Mouse (Mus musculus) gastrocnemius, adult 18-20 months (tissue): ENCODE data around the gene Lexm. TPM values are rescaled to one million over a fixed set of nuclear protein-coding genes. Genes with fewer than 3 reads are reported as not detected.

ENCODE experiments used
- DNase-seq: peaks from one replicate; pipeline ENCODE4 v3.0.0; 2021; ENCODE audit warnings: low spot score
- total RNA-seq, 2 experiments: library from RNA; stranded (reverse); gene quantifications; 2 replicates each; pipeline ENCODE4 v1.2.3; 2021

Gene Lexm
- total RNA-seq, 2 experiments from 2014 or later = not detected

DNA sequence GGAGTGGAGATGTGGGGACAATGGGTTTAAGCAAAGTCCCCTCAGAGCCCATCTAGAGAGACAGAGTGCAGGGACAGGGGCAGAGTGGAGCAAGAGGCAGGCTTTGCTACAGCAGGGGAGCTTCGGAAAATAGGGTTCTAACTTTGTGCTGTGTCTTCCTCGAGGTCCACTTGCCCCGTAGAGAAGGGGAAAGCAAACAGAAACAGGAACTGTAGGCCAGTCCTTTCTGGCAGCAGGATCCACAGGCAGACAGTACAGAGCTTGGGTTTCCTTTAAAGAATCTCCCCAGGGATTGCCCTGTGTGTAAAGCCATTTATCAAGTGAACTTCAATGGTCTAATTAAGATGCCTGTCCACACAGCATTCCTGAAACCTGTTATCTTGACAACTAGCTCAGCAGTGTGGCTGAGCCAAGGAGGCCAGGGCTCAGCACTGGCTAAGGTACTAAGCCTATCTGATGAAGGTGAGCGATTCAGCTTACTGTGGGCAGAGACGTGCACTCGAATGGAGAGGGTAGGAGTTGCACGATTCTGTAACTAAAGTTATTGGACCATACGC is 71.1 kb downstream of the Lexm start:
- no peak for DNase-seq

DNA sequence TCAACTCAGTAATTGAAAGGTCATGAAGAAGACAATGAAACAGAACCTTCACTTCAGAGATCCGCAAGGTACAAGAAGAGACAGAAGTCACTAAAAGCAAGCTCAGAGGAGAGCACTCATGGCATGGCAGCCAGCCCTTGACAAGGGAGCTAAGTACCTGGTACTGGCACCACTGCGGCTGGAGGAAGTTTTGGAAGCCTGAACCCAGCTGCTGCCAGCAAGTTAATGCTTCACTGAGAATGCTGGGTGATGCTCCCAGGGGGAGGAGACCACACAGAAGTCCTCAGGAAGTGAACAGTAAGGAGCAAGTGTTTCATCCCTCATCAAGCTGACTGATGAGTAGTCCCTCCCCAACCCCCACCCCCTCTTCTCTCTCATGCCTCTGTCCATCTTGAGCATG is 74.8 kb downstream of the Lexm start:
- DNase-seq = no peak

DNA sequence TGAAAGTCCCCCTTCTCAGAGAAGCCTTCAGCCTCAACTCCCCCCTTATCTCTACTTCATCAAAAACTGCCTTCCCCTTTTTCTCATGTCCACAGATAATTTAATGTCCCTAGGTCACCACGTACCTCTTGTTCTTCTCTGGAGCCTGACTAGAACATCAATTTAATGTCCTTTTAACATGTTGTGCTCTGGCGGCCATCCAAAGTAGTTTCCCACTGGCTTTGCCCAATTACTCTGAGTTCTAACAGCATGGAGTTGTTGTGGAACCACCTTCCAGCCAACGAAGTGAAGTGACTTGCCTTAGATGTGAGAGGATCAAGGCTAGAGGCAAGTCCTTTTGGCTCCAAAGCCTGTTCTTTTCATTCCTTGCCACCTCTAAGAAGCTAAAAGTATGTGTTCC is 75.5 kb downstream of the Lexm start:
- no peak for DNase-seq

Other genes starting within 250 kb of the Lexm start
- gene Pcsk9, start 152.9 kb downstream of the Lexm start, total RNA-seq = not detected
- not detected for gene Bsnd, start 125.0 kb downstream of the Lexm start, total RNA-seq
- 1 to 10 TPM; 3.3 to 3.4 TPM for gene Dhcr24, start 56.2 kb downstream of the Lexm start, total RNA-seq
- under 1 TPM in 1 of 2 experiments, not detected in 1; 0.09 TPM for gene Ttc22, start 5.2 kb upstream of the Lexm start, total RNA-seq
- 1 to 10 TPM; 2.4 to 3.4 TPM for gene Pars2, start 33.8 kb upstream of the Lexm start, total RNA-seq
- 10 to 100 TPM; 26.1 to 27.5 TPM for gene Ttc4, start 61.7 kb upstream of the Lexm start, total RNA-seq
- under 1 TPM; 0.09 to 0.50 TPM for gene Mroh7, start 113.7 kb upstream of the Lexm start, total RNA-seq
- gene Fam151a, start 116.6 kb upstream of the Lexm start, total RNA-seq = not detected
- 10 to 100 TPM in 1 of 2 experiments, 1 to 10 TPM in 1; 9.9 to 13.2 TPM for gene Acot11, start 187.8 kb upstream of the Lexm start, total RNA-seq